Mouse (Mus musculus) megakaryocyte, embryonic 14.5 days (primary cell): Measurements from ENCODE around the gene Scai.
"Not testable (repeated sequence)": the region's sequence is repeated elsewhere in the genome, so short reads cannot be mapped to it uniquely, and the experiment has no call there.

Experiments
- FLI1 ChIP-seq: IDR thresholded peaks from 2 replicates; pipeline ENCODE4 v1.6.1; 2012; ENCODE audit warnings: low read length, inconsistent platforms, mixed read lengths
- GATA1 ChIP-seq: IDR thresholded peaks from 3 replicates; pipeline ENCODE4 v1.6.1; 2012; ENCODE audit warnings: mixed read lengths, low read length, inconsistent platforms, borderline replicate concordance

GRCm38 (mm10) chr2:39225331-39226018 is 34.9 kb upstream of the Scai start:
- TF ChIP-seq GATA1, FLI1: not testable (repeated sequence)
